Mouse (Mus musculus) liver, embryonic 13.5 days (tissue): ENCODE measurements around the gene Rgs9bp. TPM values are rescaled to one million over a fixed set of nuclear protein-coding genes. Genes with fewer than 3 reads are reported as not detected.
A peak's percentile ranks its signal among the peaks of the same experiment; 100 is the strongest.

Experiments
- ATAC-seq: fragments of 200-750 bp; cut with Nextera tagmentation; 2 replicates; pipeline ENCODE4 v1.8.0; 2017; ENCODE audit warnings: low read depth, mild to moderate bottlenecking, moderate number of reproducible peaks, moderate library complexity
- DNase-seq: peaks from one replicate; pipeline ENCODE4 v3.0.0; 2022
- H3K27ac ChIP-seq: fragments of 300-500 bp; sonication (generic); 2 replicates; pipeline ENCODE4 v1.5.1; 2015; ENCODE audit warnings: moderate library complexity, mild to moderate bottlenecking, inconsistent platforms
- H3K27me3 ChIP-seq: fragments of 300-500 bp; sonication (generic); 2 replicates; pipeline ENCODE4 v1.6.1; 2015; ENCODE audit warnings: mild to moderate bottlenecking, inconsistent platforms
- H3K36me3 ChIP-seq: fragments of 300-500 bp; sonication (generic); 2 replicates; pipeline ENCODE4 v1.6.1; 2015; ENCODE audit warnings: mild to moderate bottlenecking, inconsistent platforms
- H3K4me1 ChIP-seq: fragments of 300-500 bp; sonication (generic); replicated peaks from 2 replicates; pipeline ENCODE4 v1.6.1; 2015; ENCODE audit warnings: inconsistent platforms
- H3K4me2 ChIP-seq: fragments of 300-500 bp; sonication (generic); 2 replicates; pipeline ENCODE4 v1.6.1; 2015; ENCODE audit warnings: inconsistent platforms, mild to moderate bottlenecking, moderate library complexity
- H3K4me3 ChIP-seq: fragments of 300-500 bp; sonication (generic); replicated peaks from 2 replicates; pipeline ENCODE4 v1.5.1; 2015; ENCODE audit warnings: mild to moderate bottlenecking, inconsistent platforms
- H3K9ac ChIP-seq: fragments of 300-500 bp; sonication (generic); 2 replicates; pipeline ENCODE4 v1.6.1; 2015; ENCODE audit warnings: mild to moderate bottlenecking, inconsistent platforms
- H3K9me3 ChIP-seq: fragments of 300-500 bp; sonication (generic); replicated peaks from 2 replicates; pipeline ENCODE4 v1.6.1; 2016; ENCODE audit warnings: inconsistent platforms
- WGBS: fragments of 180-500 bp; shearing (Covaris S2); methylation state at CpG from one replicate; pipeline ENCODE4 v1.1.7; 2015; ENCODE audit not compliant: insufficient replicate concordance; 5-methylcytosine and 5-hydroxymethylcytosine counted together
- polyA plus RNA-seq: library from polyadenylated mRNA; unstranded; fragments of >200 nt; fragmentation: Nextera tagmentation; extraction: Ambion mirVana; gene quantifications from 2 replicates; pipeline ENCODE4 v1.2.1, GENCODE M21; 2015

Gene Rgs9bp
- polyA plus RNA-seq, 1 experiment from 2014 or later = 0.05 TPM

- WGBS = 70% methylated on average over 5 of the region's 5 CpGs
- DNase-seq (no peak), ATAC-seq (no peak)
- Histone ChIP-seq H3K9ac (no peak overlapping the region), H3K36me3 (peaks cover 75% of the 10 kb centered on the region), H3K4me1 (peaks cover 19% of the 10 kb centered on the region), H3K4me2 (no peak overlapping the region), H3K27me3 (no peaks in the 10 kb centered on the region), H3K9me3 (no peaks in the 10 kb centered on the region), H3K4me3 (no peak overlapping the region), H3K27ac (no peak overlapping the region)
Observed at GRCm38 (mm10) chr7:35594311-35594710, 8.9 kb upstream of the Rgs9bp start.

GRCm38 (mm10) chr7:35590731-35591191 is 5.4 kb upstream of the Rgs9bp start:
- H3K4me3 ChIP-seq = no peak overlapping the region
- no peak for ATAC-seq
- H3K9me3 ChIP-seq = no peaks in the 10 kb centered on the region
- peaks cover 44% of the 10 kb centered on the region for H3K4me1 ChIP-seq
- DNase-seq = no peak
- peaks cover 43% of the 10 kb centered on the region for H3K36me3 ChIP-seq
- H3K4me2 ChIP-seq = no peak overlapping the region
- H3K9ac ChIP-seq = no peak overlapping the region
- no peaks in the 10 kb centered on the region for H3K27me3 ChIP-seq
- WGBS = 90% methylated on average over 10 of the region's 10 CpGs
- H3K27ac ChIP-seq = no peak overlapping the region

- 30% methylated on average over 7 of the region's 7 CpGs for WGBS
- Histone ChIP-seq H3K4me1 (peaks cover 57% of the 10 kb centered on the region), H3K4me2 (peak overlapping the region; percentile 98), H3K36me3 (peaks cover 30% of the 10 kb centered on the region), H3K9me3 (no peaks in the 10 kb centered on the region), H3K4me3 (no peak overlapping the region; the same call in 1 of the 2 replicates), H3K27ac (peak overlapping the region; percentile 77), H3K9ac (0 out of 2 replicates have a peak overlapping the region, but pooled peaks have one; percentile 94), H3K27me3 (peaks cover 10% of the 10 kb centered on the region)
- ATAC-seq (no peak), DNase-seq (no peak)
Observed at GRCm38 (mm10) chr7:35589485-35589884, 4.1 kb upstream of the Rgs9bp start.

GRCm38 (mm10) chr7:35588680-35589428 is 3.5 kb upstream of the Rgs9bp start:
- Histone ChIP-seq H3K4me2 (peak overlapping the region; percentile 98), H3K4me3 (peak overlapping the region; percentile 91), H3K4me1 (peaks cover 62% of the 10 kb centered on the region), H3K9ac (peak overlapping the region; percentile 94; the same call in 1 of the 2 replicates), H3K27me3 (peaks cover 17% of the 10 kb centered on the region), H3K9me3 (no peaks in the 10 kb centered on the region), H3K27ac (peak overlapping the region; percentile 77), H3K36me3 (peaks cover 25% of the 10 kb centered on the region)
- ATAC-seq (peak; percentile 13; the same call in 1 of the 2 replicates), DNase-seq (peak; percentile 53)
- 17% methylated on average over 9 of the region's 9 CpGs for WGBS

- Histone ChIP-seq H3K27me3 (peaks cover 28% of the 10 kb centered on the region), H3K4me2 (peak overlapping the region; percentile 98), H3K4me3 (peak overlapping the region; percentile 91), H3K4me1 (peaks cover 66% of the 10 kb centered on the region), H3K9ac (peak overlapping the region; percentile 94), H3K9me3 (no peaks in the 10 kb centered on the region), H3K36me3 (peaks cover 14% of the 10 kb centered on the region), H3K27ac (peak overlapping the region; percentile 77)
- DNase-seq = no peak
- WGBS = 46% methylated on average over 5 of the region's 5 CpGs
- ATAC-seq = no peak
Observed at GRCm38 (mm10) chr7:35587728-35588127, 2.3 kb upstream of the Rgs9bp start.

GRCm38 (mm10) chr7:35586906-35587445 is 1.6 kb upstream of the Rgs9bp start:
- peaks cover 35% of the 10 kb centered on the region for H3K27me3 ChIP-seq
- peaks cover 66% of the 10 kb centered on the region for H3K4me1 ChIP-seq
- peak overlapping the region; percentile 91 for H3K4me3 ChIP-seq
- 7% methylated on average over 15 of the region's 15 CpGs for WGBS
- no peaks in the 10 kb centered on the region for H3K9me3 ChIP-seq
- H3K9ac ChIP-seq = peak overlapping the region; percentile 94
- peak overlapping the region; percentile 87 for H3K27ac ChIP-seq
- ATAC-seq = no peak
- peaks cover 7% of the 10 kb centered on the region for H3K36me3 ChIP-seq
- H3K4me2 ChIP-seq = peak overlapping the region; percentile 98
- no peak for DNase-seq

- peaks cover 62% of the 10 kb centered on the region for H3K4me1 ChIP-seq
Observed at GRCm38 (mm10) chr7:35586055-35586905, 898 bp upstream of the Rgs9bp start, which contains the start of gene Ankrd27. Ankrd27 (plus strand) TSS chr7:35586244.

GRCm38 (mm10) chr7:35584786-35585190 is 594 bp downstream of the Rgs9bp start:
- DNase-seq (no peak), ATAC-seq (no peak)
- Histone ChIP-seq H3K9me3 (no peaks in the 10 kb centered on the region), H3K9ac (peak overlapping the region; percentile 67), H3K4me3 (peak overlapping the region; percentile 91), H3K4me2 (peak overlapping the region; percentile 98), H3K4me1 (peaks cover 57% of the 10 kb centered on the region), H3K27ac (no peak overlapping the region), H3K36me3 (no peaks in the 10 kb centered on the region), H3K27me3 (peaks cover 49% of the 10 kb centered on the region)
- WGBS = under 1% methylated on average over 50 of the region's 50 CpGs

More at GRCm38 (mm10) chr7:35586055-35586905, 898 bp upstream of the Rgs9bp start, which contains the start of gene Ankrd27:
- under 1% methylated on average over 49 of the region's 49 CpGs for WGBS
- Histone ChIP-seq H3K9me3 (no peaks in the 10 kb centered on the region), H3K9ac (peak within 1 kb of the TSS; percentile 94), H3K27ac (peak within 1 kb of the TSS; percentile 87), H3K27me3 (peaks cover 42% of the 10 kb centered on the region), H3K4me3 (peak within 1 kb of the TSS; percentile 91), H3K4me2 (peak within 1 kb of the TSS; percentile 98), H3K36me3 (no peaks in the 10 kb centered on the region)
- DNase-seq = peak; percentile 93
- ATAC-seq = peak; percentile 94

GRCm38 (mm10) chr7:35584068-35584785 is 1.2 kb downstream of the Rgs9bp start:
- no peaks in the 10 kb centered on the region for H3K9me3 ChIP-seq
- peaks cover 49% of the 10 kb centered on the region for H3K27me3 ChIP-seq
- ATAC-seq (no peak), DNase-seq (no peak)
- peak overlapping the region; percentile 91 for H3K4me3 ChIP-seq
- 5% methylated on average over 36 of the region's 36 CpGs for whole genome bisulfite sequencing
- peak overlapping the region; percentile 98 for H3K4me2 ChIP-seq
- no peak overlapping the region for H3K27ac ChIP-seq
- no peaks in the 10 kb centered on the region for H3K36me3 ChIP-seq
- H3K4me1 ChIP-seq = peaks cover 51% of the 10 kb centered on the region
- H3K9ac ChIP-seq = peak overlapping the region; percentile 67

GRCm38 (mm10) chr7:35583476-35584025 is 1.8 kb downstream of the Rgs9bp start:
- DNase-seq (no peak), ATAC-seq (no peak)
- peaks cover 49% of the 10 kb centered on the region for H3K27me3 ChIP-seq
- H3K36me3 ChIP-seq = no peaks in the 10 kb centered on the region
- no peak overlapping the region for H3K27ac ChIP-seq
- no peaks in the 10 kb centered on the region for H3K9me3 ChIP-seq
- no peak overlapping the region for H3K9ac ChIP-seq
- peaks cover 45% of the 10 kb centered on the region for H3K4me1 ChIP-seq
- H3K4me3 ChIP-seq = 0 out of 2 replicates have a peak overlapping the region, but pooled peaks have one; percentile 4
- WGBS = 42% methylated on average over 11 of the region's 11 CpGs
- peak overlapping the region; percentile 98 for H3K4me2 ChIP-seq
